Mouse (Mus musculus) adipocyte (in vitro differentiated cells): ENCODE results near the gene Slc38a3.
A peak's percentile ranks its signal among the peaks of the same experiment; 100 is the strongest.

Experiments
- DNase-seq: peaks from one replicate; pipeline ENCODE4 v3.0.0-alpha.2; 2016; ENCODE audit warnings: low spot score

Slc38a3 gene

GRCm38 (mm10) chr9:107665308-107665707, 4.0 kb downstream of the Slc38a3 start:
- no peak for DNase-seq

DNA sequence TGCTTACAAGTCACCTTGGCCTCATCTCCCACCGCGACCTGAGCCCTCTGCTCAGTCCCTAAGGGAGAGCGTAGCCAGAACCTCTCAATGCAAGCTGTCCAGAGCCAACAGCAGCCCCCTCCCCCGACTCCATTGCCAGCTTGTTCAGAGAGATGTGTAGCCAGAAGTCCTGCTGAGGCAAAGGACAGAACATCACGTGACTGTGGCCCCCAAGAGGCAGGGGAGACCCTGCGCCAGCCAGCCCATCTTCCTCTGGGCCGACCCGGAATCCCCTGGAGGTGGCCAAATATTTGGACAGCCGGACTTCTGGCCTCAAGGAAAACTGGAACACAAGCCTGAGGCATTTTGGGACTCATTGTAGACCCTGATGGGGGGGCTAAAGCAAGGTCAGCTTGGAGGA, 5.8 kb downstream of the Slc38a3 start:
- no peak for DNase-seq

GRCm38 (mm10) chr9:107662342-107662741, 7.0 kb downstream of the Slc38a3 start:
- no peak for DNase-seq

GRCm38 (mm10) chr9:107660777-107661176, 8.6 kb downstream of the Slc38a3 start:
- no peak for DNase-seq

DNA sequence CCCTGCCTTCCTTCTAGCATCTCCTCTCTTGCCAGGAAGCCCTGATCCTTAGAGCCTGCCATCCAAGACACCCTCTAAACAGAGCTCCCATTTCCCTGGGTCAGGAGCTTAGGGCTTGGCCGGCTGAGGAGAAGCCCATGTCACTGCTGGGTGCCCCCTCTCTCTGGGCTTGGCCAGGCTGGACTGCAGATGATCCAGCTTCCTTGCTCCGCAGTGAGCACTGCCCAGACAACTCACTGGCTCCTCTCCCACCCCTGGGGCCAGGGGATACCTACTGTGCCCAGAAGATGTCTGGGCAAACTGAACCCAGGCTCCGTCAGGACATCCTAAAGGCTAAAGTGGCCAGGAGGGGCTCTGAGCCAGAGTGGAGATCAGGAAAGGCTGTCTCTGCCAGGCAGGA, 9.4 kb downstream of the Slc38a3 start:
- no peak for DNase-seq

GRCm38 (mm10) chr9:107659551-107659950, 9.8 kb downstream of the Slc38a3 start:
- no peak for DNase-seq

GRCm38 (mm10) chr9:107658096-107658495, 11.2 kb downstream of the Slc38a3 start:
- no peak for DNase-seq

- no peak for DNase-seq
Measured at GRCm38 (mm10) chr9:107657144-107657543, 12.2 kb downstream of the Slc38a3 start.

DNA sequence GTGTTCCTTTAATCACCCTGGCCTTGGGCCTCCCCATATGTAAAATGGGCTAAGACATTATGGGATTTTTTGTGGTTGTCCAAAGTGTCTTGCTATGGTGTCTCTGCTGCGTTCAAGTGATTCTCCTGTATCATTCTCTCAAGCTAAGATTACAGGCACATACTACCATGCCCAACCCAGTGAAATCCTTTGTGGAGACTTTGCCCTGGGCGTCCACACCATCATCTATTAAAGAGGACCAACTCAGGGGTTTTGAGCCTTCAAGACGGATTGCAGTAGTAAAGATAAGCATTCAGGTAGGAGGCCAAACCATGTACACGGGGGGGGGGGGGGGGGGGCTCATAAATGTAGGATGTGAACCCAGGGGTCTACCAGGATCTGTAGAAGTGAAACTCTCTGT, 14.7 kb downstream of the Slc38a3 start:
- no peak for DNase-seq

DNA sequence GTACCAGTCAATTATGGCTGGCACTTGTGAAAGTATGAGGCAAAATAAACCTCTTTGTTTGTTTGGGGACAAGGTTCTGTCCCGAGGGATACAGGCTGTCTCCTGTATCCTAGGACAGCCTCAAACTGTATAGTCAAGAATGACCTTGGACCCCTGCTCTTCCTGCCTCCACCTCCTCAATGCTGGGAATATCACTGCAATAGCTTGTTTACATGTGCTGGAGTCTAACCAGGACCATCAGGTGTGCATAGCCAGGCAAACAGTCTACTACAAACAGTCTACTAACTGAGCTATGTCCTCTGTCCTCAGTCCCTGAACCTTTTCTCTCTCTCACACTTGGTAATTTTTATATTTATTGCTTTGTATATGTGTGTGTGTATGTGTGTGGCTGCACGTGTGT, 15.9 kb downstream of the Slc38a3 start:
- no peak for DNase-seq

GRCm38 (mm10) chr9:107650708-107651481, 18.4 kb downstream of the Slc38a3 start:
- no peak for DNase-seq

GRCm38 (mm10) chr9:107650225-107650624, 19.1 kb downstream of the Slc38a3 start:
- DNase-seq, result peak; percentile 59

DNA sequence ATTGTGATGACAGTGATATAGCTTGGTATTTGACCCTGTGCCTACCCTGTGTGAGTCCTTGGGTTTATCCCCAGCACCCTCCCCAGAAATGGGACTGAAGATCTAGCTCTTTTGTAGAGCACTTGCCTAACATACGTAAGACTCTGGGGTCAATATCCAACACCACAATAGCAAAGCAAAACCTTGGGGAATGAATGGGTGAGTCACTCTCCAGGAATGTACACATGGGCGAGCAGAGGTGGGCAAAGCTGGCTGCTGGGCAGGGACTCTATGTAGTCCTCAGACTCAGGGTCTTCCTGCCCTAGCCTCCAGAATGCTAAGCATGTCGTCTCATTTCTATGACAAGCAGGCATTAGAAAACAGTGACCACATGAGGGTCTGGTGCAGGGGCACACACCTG, 20.6 kb downstream of the Slc38a3 start:
- DNase-seq, result no peak

- DNase-seq, result no peak
Measured at GRCm38 (mm10) chr9:107646975-107647374, 22.4 kb downstream of the Slc38a3 start.

DNA sequence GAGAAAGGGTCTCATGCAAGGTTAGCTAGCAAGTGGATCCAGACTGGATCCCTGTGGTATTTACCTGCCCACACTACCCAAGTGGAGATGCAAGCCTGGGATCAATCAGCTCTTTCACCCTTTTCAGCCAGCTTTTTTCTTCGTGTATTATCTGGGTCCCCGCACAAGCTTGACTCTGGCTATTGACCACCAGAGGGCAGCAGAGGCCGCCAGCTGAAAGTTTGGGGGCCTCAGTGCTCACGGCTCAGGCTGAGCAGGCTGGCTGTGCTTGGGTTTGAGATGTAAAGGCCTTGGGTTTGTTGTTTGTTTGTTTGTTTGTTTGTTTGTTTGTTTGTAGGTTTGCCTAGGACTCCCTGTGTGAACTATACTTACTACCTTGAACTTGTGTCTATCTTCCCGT, 23.8 kb downstream of the Slc38a3 start:
- peak; percentile 78 for DNase-seq

GRCm38 (mm10) chr9:107645153-107645510, 24.2 kb downstream of the Slc38a3 start:
- no peak for DNase-seq

DNA sequence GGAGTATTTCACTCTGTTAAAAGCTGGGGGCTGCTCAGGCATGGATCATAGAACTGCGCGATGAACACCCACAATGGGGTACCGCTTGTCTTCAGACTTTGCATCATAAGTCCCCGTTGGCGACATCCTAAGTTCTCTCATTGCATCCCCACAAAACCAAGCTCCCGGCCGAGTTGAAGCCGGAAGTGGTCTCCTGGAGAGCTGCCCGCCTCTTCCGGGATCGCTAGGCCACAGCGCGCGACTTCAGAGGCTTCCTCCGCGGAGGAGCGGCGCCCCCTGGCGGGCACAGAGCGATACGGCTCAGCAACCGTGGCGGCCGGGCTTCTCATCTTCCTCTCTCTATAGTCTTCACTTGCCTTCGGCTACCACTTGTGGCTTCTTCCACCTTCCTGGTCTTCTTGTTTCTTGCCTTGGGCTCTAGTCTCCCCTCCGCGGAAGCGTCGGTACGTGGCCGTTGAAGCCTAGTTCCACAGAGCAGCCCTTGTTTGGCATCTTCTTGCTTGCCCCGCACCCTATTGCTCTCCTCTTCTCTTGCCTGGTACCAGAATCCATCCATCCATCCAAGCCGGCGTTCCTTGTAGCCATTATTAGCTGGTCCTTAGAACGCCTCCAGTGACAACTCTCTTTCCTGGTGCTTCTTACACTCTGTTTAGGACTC, 24.7 kb downstream of the Slc38a3 start:
- peak; percentile 86 for DNase-seq

DNA sequence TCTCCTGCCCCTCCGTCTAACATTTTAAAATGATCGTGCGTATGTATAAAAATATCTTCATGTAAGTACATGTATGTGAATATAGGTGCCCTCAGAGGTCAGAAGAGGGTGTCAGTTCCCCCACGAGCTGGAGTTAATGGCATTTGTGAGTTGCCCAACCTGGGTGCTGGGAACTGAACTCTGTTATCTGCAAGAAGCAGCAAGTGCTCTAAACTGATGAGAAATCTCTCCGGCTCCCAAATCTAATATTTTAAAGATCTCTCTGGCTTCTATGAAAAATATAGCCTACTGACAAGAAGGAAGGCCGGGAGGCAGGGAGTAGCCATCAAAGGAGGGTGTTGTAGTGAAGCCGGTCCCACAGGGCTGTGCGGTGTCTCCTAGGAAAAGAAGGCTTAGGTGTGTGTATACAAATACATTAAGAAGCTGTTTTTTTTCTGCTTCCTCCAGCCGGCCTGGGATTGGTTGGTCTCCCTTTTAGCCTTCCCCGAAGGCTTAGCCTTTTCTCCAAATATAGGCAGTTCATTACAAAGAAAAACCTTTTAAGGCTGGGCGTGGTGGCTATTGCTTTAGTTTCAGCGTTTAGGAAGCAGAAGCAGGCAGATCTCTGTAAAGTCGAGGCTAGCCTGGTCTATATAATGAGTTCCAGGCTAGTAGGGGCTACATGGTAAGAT, 25.7 kb downstream of the Slc38a3 start:
- DNase-seq, result no peak

GRCm38 (mm10) chr9:107641666-107642065, 27.7 kb downstream of the Slc38a3 start:
- no peak for DNase-seq

- no peak for DNase-seq
Measured at GRCm38 (mm10) chr9:107640257-107640772, 29.0 kb downstream of the Slc38a3 start.

- no peak for DNase-seq
Measured at GRCm38 (mm10) chr9:107637070-107637469, 32.3 kb downstream of the Slc38a3 start.

GRCm38 (mm10) chr9:107635279-107636028, 33.9 kb downstream of the Slc38a3 start, which contains the start of gene Gnai2:
TSS of gene Gnai2 (minus strand) at chr9:107635367.
- DNase-seq, result peak; percentile 97
